Mouse (Mus musculus) neural tube, embryonic 10.5 days (tissue): Measurements from ENCODE around the gene Spr.
"Not testable (repeated sequence)": the region's sequence is repeated elsewhere in the genome, so short reads cannot be mapped to it uniquely, and the experiment has no call there.

Experiments
- DNase-seq: peaks from one replicate; pipeline ENCODE4 v3.0.0-alpha.2; 2017; ENCODE audit warnings: low spot score; ENCODE audit errors: extremely low spot score

Spr gene

DNA sequence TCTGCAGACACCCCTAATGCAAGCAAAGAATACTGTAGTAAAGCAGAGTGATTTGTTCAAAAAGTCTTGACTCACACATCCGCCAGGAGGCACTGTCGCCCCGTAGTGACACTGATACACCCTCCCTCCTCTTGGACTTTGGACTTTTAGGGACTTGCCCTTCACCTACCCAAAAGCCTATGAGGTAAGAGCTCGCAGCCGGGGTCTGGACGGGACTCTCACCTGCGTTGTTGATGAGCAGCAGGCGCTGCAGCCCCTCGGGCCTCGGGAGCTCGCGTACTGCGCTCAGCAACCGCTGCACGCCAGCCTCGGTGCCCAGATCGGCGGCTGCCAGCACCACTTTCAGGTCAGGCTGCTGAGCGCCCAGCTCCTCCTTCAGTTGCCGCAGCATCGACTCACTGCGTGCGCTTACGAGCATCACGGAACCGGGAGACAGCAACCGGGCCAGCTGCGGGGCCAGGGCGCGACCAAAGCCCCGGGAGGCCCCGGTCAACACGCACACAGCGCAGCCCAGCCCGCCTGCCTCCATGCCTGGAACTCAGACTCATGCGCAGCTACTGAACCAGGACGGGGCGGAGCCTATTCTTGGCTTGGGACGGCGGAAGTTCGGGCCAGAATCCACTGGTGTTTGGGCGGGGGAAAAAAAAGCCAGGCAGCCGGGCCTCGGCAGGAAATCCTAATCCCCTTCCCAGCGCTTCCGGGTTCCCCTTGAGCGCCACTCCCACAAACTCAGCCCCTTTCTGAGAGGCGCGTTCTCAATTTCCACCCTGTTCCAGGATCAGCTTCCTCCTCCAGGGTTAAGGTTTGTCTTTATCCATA lies at the start of gene Spr:
Gene Spr, minus strand, starts transcription at position 550 of the 819 bp plus-strand sequence.
- DNase-seq = peak; percentile 89

DNA sequence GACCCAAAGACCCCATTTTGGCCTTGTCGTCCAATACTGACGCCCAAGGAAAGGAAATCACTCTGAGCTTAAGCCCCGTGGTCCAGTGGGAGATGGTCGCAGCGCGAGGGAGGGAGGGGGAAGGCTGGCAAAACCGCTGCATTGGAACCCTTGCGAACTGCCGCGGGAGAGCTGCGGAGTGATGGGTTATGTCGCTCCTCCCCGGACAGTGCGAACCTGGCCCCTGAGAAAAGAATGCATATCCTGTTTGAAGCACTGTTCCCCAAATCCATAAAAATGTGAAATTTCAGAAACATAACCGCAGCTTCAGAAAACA lies 49.1 kb upstream of the Spr start:
- DNase-seq = peak; percentile 48

DNA sequence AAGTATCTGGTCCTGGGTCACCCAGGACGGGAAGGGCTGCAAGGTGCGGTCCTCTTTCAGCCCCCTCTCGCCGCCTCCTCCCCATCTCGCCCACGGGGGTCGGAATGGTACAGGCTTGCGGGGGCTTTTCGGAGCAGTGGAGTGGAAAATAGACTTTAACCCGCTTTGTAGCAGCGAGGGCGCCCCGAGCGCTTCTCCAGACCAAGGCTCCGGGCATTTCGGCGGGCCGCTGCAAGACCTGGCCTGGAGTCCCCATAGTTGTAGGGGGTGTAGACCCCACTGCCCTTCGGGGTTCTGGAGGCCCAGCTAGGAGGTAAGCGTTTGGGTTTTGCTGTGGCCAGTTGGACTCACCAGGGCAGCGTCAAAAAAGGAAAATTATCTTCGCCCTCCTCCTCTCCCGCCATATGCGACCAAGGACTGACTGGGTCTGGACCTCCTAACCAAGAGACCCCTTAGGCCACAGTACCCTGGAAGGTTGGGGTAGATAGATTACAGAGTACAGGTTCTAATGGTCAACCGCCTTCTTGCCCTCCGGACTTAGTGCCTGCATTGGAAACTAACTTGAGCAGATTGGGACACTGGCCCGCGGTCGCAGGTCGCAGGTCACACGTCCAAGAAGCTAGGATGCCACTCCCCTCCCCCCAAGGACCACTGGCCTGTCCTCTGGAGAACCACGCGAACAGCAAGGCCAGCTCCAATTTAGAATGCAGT lies 48.6 kb upstream of the Spr start:
- DNase-seq = peak; percentile 52

DNA sequence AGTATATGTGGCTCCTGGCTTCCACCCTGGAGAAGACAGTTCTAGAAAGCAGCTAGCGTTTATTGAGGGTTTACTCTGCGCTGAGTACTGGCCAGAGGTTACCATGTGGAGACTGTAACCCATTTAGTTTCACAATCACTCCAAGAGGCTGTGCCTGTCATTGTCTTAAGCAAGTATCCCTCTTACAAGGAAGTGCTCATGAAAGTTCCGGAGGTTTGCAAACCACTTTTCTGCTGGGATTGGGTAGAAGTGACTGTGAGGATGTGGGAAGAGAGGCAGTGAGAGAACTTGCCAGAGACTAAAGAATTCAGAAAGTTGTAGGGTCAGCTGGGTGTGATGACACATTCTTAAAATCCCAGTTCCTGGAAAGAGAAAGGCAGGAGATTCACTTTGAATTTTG lies 46.4 kb upstream of the Spr start:
- no peak for DNase-seq

DNA sequence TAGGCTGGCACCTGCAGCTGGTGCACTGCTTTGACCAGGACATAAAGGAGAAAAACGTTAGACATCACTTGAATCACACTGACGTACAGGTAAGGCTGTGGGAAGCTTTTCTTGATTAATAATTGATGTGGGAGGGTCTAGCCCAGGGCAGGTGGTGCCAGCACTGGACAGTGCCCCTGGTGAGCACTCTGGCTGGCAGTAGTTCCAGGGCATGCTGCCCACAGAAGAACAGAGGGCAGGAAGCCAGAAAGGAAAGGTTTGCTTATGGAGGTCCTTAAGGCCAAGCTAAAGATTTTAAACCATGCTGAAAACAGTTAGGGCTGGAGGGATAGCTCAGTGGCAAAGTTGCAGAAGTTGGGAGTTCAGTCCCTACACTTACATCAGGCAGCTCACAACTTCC lies 42.5 kb upstream of the Spr start:
- DNase-seq = no peak

DNA sequence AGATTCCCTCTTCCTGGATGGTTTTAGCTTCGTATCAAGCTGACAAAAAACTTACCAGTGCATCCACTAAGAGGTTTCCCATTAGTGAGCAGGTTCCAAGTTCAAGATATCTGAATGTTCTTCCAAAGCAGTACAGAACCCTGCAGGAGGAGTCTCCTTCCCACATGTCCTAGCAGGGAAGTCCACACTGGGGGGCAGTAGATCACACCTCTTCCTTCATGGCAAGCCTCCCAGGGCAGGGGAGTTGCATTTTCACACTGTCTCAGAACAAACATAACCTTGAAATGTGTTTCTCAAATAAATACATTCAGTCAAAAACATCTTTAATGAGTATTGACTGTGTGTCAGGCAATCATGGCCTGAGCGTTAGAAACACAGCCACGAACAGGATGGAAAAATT lies 42.0 kb upstream of the Spr start:
- no peak for DNase-seq

DNA sequence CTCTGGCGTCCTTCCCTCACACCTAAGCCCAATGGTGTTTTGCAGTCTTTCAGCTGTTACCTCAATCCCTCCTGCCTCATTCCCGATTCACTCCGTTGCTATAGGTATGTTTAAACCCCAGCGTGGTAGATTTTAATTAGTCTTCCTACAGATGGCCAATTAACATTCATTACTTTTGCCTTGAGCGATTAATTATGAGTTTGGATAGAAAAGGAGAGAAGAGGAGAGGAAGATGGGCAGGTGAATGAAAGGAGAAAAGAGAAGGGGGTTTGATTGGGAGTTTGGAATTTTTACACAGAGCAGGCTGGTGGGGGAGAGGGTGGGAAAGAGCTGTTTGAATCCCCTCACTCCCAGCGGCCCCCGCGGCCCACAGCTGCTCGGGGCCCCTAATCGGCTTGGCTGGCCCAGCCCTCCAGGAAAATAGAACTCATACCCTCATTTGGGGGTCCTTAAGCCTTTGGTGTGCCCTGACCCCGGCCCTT lies 27.9 kb upstream of the Spr start:
- no peak for DNase-seq

DNA sequence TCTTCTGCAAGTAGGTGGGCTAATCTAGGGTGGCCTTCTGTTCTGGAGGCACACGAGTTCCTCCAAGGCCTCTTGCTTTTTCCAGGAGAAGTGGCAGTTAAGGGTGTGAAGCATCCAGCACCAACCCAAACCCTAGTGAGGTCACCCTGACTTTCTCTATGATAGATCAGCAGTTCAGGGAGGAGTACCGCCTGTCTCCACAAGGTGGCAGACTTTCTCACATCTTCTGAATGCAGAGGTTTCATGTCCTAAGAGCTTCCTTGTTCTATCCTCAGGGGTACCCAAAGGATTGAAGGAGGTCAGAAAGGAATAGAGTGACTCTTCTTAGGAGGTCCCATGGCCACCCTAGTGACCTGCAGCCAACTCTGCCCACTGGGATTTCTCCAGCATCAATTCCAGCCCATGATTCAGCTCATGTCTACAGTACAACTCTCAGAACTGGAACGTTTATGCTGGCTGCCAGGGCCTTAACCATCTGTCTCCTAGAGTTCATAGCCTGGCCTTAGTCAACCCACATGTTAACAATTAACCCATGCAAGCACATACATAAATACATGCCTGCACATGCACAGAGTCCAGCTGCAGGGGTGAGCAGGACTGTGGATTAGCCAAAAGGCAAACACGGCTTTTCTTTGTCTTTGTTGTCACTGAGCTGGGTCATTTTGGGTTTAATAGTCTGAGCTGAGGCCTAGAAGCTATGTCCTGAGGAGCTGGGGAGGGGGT lies 22.8 kb upstream of the Spr start:
- DNase-seq = peak; percentile 79

DNA sequence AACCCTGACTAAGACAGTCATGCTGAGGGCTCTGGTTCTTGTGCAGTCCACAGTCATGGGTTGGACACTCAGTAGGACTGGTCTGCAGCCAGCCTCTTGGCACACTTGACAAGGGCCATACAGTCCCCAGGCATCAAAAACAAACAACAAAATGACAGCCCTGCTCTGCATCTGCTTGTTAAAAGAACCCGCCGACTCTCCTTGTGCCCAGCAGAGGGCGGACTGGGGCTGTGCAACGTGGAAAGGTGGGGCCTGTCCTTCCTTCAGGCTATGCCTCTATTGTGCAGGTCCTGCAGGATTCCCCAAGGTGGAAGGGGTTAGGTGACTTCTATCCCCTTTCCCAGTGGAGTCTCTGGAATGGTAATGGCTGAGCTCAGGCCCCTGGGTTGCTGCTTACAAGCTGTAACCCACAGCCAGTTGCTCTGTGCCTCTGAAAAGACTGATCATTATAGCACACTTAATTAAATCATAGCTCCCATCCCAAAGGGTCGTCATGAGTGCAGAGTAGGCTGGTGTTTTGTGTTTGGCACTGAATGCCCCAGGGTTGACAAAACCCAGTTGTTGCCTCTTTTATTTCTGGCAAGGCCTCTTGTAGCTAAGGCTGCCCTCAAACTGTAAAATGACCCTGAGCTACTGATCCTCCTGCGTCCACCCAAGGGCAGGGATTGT lies 21.7 kb upstream of the Spr start:
- DNase-seq = peak; percentile 47

DNA sequence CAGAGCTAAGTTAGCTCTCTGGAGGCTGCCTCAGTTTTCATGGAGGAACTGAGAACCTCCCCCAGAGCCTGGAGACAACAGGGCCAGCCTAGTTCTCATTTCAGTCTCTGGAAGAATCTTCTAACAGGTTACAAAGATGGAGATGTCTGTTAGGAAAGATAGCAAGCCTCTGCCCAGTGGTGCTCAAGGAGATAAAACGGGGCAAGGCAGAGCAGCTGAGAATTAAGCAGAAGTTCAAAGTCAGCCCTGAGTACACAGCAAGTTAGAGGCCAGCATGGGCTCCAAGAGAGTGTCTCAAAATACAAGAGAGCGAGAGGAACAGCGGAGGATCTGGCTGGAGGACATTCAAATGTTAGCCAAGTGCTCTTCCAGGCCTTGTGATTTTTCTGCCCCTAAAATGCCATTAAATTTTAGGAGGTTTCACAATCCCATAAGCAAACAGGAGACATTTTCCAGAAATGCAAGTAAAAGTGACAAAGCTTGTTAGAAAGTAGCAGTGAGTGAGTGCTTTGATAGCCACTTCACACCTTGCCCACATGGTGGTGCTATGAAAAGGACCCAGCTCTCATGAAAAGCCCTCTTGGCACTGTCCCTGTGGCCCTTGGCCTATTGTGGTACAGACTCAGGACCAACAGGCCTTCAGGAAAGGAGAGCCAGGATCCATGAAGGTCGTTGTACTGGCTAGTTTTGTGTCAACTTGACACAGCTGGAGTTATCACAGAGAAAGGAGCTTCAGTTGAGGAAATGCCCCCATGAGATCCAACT lies 20.7 kb upstream of the Spr start:
- DNase-seq = not testable (repeated sequence)

DNA sequence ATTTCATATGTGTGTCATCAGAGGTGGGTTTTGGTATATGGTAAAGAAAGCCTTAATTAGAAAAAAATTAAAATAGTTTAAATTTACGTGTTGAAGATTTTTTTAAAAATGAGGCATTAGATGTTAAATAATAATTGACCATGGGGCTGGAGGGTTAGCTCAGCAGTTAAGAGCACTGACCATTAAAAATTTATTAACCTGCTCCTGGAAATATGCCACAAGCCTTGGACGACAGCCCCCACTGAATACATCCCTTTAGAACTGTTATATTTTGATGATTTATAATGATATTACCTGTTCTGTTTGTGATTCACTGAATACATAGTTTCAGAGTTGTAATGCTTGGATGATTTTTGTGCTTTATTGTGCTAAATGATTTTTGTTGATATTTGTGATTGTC lies 19.0 kb upstream of the Spr start:
- not testable (repeated sequence) for DNase-seq

DNA sequence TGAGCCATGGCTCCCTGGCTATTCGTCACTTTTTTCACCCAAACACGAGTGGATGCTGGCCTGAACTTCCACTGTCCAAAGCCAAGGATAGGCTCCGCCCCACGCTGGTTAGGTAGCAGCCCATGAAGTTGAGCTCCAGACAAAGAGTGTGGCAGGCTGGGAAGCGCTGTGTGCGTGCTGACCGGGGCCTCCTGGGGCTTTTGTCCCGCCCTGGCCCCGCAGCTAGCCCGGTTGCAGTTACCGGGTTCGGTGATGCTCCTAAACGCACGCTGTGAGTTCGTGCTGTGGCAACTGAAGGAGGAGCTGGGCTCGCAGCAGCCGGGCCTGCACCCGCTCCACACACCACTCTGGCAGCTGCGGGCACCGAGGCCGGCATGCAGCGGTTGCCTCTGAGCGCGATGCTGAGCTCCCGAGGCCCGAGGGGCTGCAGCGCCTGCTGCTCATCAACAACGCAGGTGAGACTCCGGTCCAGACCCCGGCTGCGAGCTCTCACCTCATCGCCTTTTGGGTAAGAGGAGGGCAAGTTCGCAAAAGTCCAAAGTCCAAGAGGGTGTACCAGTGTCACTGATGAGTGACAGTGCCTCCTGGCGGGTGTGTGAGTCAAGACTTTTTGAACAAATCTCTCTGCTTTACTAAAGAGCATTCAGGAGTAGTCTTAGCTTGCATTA lies 17.4 kb upstream of the Spr start:
- DNase-seq = peak; percentile 75

DNA sequence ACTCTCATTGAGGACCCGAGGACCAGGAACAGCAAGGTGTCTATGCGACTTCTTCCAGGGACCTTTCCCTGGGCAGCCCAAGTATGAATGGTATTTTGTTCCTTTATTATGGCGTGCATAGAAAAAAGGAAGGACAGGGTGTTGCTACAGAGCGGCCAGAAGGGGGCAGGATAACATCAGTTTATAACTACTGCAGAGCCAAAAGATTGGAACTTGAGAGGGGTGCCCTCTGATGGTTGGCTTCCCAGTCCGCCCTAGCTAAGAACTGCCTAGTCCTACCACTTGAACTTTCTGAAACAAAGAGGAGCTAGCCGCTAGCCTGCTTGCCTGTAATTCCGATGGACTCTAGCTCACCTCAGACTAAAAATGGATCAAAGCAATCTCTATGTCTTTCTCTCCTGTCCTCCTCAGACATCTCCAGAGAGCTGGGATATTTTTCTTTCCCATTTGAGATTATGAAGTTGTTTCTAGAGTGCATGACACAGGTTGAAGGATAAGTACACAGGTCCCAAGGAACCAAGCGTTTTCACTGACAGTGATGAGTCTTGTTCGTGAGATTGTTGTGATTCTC lies 16.5 kb upstream of the Spr start:
- DNase-seq = peak; percentile 64

DNA sequence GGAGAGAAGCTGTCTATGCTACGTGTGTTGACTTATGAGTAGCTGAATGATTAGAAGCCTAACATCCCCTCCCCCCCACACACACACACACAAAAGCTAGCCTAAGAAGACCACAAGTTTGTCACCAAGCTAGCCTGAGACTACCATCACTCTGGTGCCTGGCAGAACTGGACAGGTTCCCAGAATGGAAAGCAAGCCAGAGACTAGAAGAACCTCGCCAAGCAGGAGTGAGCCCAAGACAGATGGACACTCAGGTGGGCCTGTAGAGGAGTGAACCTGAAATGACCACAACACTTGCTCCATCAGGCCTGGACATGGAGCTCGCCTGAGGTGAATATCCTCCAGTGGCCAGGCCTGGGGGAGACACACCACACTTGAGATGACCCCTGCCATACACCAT lies 12.8 kb upstream of the Spr start:
- DNase-seq = no peak

DNA sequence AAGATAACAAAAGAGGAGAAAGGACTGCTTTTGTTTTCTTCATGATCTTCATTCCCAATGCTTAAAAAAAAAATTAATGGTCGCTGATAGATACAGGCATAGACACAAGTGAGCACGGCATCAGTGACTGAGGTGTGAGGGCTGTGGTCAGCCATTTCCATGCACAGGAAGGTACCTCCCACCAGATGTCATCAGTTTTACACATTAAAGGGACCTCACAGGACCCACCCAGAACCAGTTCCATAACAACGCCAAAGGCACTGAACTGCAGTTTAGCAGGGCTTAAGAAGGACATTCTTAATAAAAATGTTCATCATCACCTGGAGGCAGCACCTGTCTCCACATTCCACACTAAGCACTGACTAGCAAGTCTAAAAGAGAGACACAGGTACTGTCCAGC lies 10.1 kb upstream of the Spr start:
- no peak for DNase-seq

DNA sequence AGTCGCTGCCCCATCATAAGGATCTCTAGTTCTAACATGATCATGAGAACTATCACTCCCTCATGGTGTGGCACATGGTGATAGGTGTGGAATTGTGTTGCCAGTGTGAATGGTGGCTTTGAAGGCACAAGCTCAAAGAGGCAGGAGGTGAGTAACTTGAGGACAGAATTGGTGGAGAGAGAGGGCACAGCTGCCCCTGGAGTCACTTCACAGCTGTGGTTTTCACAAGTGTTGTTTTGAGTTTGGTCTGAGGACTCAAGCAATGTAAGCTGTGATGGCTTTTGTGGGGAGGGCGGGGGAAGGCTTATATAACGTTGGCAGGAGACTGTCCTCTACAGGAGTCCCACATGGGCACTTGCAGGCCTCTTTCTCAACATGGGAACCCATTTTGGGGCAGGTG lies 6.9 kb upstream of the Spr start:
- DNase-seq = no peak

DNA sequence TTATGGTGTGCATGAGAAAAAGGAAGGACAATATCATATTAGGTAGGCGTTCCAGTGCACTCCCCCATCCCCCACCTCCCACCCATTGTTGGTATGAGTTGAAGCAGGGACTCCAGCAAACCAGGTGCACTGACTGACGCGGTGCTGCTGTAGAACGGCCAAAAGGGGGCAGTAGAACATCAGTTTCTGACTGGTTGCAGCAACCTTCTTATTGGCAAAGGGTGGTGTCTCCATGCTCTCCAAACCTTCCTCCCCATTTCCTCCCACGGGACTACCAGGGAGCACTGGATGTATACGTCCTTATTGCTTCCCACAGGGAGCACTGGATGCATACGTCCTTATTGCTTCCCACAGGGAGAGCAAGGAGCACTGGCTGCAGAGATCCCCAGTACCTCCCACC lies 3.4 kb upstream of the Spr start:
- DNase-seq = not testable (repeated sequence)

DNA sequence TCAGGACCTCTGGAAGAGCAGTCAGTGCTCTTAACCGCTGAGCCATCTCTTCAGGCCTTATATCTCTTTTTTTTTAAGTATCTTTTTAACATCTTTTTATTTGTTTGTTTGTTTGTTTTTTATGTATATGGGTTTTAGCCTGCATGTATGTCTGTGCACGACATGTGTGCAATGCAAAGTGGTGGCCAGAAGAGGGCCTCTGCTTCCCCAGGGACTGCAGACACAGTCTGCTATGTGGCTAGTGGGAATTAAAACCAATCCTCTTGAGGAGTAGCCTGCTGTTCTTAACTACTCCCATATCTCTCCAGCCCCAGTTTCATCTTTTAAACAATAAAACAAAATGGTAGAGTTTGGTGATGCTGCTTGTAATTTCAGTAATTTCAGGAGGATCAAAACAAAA lies 2.0 kb upstream of the Spr start:
- no peak for DNase-seq

DNA sequence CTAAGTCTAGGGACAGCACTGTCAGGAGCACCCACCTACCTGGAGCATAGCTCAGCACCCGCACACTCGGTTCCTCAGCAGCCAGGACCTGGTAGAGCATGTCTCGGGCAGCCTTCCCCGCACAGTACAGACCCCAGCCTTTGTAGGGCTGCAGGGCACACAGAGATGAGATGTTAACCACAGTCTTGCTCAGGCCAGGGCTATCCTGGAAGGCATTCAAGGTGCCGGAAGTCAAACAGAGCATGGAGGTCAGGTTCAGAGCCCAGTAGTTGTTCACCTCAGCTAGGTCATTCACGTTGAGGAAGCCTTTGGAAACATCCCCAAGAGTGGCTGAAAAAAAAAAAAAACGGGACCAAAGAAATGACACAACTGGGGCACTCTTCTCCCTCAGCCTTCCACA lies 782 bp downstream of the Spr start:
- DNase-seq = not testable (repeated sequence)

DNA sequence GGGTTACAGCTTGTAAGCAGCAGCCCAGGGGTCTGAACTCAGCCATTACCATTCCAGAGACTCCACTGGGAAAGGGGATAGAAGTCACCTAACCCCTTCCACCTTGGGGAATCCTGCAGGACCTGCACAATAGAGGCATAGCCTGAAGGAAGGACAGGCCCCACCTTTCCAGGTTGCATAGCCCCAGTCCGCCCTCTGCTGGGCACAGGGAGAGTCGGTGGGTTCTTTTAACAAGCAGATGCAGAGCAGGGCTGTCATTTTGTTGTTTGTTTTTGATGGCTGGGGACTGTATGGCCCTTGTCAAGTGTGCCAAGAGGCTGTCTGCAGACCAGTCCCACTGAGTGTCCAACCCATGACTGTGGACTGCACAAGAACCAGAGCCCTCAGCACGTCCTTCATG lies 4.8 kb downstream of the Spr start:
- DNase-seq = not testable (repeated sequence)
